Mouse (Mus musculus): ENCODE results near the gene Wdfy3. TPM values are rescaled to one million over a fixed set of nuclear protein-coding genes. Genes with fewer than 3 reads are reported as not detected.

Wdfy3 gene
- total RNA-seq, 2 experiments from 2014 or later, result 15.9 to 17.8 TPM

GRCm38 (mm10) chr5:101895717-101896645 lies 173.7 kb downstream of the Wdfy3 start:
- no peak for ATAC-seq (replicated peaks; ENCODE audit: low FRiP score, poor library complexity, severe bottlenecking)

- no peak for ATAC-seq (replicated peaks; ENCODE audit: low FRiP score, poor library complexity, severe bottlenecking)
Observed at GRCm38 (mm10) chr5:101895119-101895518, 174.6 kb downstream of the Wdfy3 start.

DNA sequence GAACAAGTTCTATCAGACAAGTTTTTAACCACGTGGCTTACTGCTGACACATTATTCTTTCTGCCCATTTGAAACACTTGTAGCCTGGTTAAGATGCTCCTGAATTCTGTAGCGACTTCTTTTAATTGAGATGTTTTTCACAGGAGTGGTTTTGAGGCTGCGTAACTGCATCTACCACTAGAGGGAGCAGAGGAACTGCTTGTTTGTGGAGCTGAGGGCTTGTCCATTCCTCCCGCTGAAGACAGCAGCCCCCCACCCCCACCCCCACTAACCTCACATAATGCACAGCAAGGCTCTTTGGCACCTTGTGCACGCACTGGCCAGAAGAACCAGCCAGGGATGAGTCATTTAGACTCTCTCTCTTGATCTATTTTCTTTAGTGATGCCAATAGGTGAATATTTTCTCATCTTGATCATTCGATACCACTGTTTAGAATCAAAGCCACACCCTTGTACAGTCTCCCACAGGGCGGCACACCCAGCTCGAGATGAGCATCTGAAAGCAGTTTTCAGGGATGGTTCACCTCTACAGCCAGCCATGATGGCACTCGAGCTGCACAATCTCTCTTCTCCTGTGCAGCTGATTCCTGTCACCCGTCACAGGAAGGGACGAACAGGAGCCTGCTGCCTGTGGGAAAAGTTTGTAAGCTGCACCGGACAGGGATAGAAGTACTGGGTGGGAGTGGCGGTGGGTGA lies 175.8 kb downstream of the Wdfy3 start:
- no peak for ATAC-seq (replicated peaks; ENCODE audit: low FRiP score, poor library complexity, severe bottlenecking)

GRCm38 (mm10) chr5:101891694-101892416 lies 177.9 kb downstream of the Wdfy3 start:
- no peak for ATAC-seq (replicated peaks; ENCODE audit: low FRiP score, poor library complexity, severe bottlenecking)

DNA sequence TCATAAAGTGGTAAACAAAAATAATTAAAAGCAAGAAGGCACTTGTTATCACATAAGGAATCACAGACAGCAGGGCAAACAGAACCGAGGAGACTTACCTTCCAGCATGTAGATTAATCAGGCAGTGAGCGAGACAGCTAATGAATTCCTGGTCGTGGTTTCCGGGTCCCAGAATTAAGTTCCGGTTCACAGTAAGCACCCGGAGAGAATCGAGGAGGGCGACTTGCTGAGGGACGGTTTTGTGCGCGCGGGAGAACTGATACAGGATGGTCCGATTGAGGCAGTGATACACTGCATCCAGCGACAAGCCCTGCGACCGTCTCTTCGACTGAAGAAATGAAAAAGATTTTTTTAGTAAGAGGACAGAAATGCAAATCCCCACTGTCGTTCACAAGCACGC lies 181.7 kb downstream of the Wdfy3 start:
- no peak for ATAC-seq (replicated peaks; ENCODE audit: low FRiP score, poor library complexity, severe bottlenecking)

- no peak for ATAC-seq (replicated peaks; ENCODE audit: low FRiP score, poor library complexity, severe bottlenecking)
Observed at GRCm38 (mm10) chr5:101885039-101885438, 184.7 kb downstream of the Wdfy3 start.

GRCm38 (mm10) chr5:101882191-101882590 lies 187.5 kb downstream of the Wdfy3 start:
- ATAC-seq (replicated peaks; ENCODE audit: low FRiP score, poor library complexity, severe bottlenecking), result no peak

DNA sequence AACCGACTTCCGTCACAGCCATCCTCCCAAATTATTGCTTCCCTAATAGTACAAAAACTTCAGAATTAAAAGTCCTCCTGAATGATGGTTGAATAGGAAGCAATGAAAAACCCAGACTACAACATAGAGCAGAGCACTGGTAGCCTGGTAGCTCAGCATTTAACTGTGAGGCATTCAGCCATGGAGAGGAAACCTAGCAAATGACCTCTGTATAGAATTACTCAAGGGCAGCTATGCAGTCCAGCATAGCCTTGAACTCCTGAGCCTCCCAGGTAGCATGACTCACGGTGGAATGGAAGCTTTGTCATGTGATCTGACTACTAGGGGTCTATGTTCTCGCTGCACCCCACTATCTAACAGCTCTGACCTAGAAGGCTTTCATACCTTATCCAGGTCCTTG lies 189.8 kb downstream of the Wdfy3 start:
- no peak for ATAC-seq (replicated peaks; ENCODE audit: low FRiP score, poor library complexity, severe bottlenecking)

- ATAC-seq (replicated peaks; ENCODE audit: low FRiP score, poor library complexity, severe bottlenecking), result no peak
Observed at GRCm38 (mm10) chr5:101878403-101878802, 191.3 kb downstream of the Wdfy3 start.

GRCm38 (mm10) chr5:101876185-101876584 lies 193.5 kb downstream of the Wdfy3 start:
- no peak for ATAC-seq (replicated peaks; ENCODE audit: low FRiP score, poor library complexity, severe bottlenecking)

GRCm38 (mm10) chr5:101866722-101867121 lies 203.0 kb downstream of the Wdfy3 start:
- ATAC-seq (replicated peaks; ENCODE audit: low FRiP score, poor library complexity, severe bottlenecking), result no peak

DNA sequence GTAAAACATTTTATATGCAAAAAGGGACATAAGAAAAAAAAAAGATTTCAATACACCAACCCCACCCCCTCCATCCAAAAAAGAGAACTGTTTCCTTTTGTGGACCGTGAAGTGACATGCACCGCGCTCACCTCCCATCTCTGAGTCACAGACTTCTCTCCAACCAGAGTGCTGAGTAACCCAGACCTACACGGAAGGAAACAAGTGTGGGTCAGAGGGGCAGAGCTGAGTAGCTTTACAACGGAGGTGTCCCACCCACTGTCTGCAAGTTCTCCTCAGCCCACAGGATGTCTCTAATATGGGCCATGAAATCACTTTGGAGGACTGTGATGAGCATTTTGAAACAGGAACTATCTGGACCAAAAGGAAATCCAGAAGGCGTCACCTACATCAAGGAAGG lies 205.8 kb downstream of the Wdfy3 start:
- ATAC-seq (replicated peaks; ENCODE audit: low FRiP score, poor library complexity, severe bottlenecking), result no peak

- ATAC-seq (replicated peaks; ENCODE audit: low FRiP score, poor library complexity, severe bottlenecking), result no peak
Observed at GRCm38 (mm10) chr5:101862651-101863050, 207.1 kb downstream of the Wdfy3 start.

- no peak for ATAC-seq (replicated peaks; ENCODE audit: low FRiP score, poor library complexity, severe bottlenecking)
Observed at GRCm38 (mm10) chr5:101861786-101862571, 207.7 kb downstream of the Wdfy3 start.

DNA sequence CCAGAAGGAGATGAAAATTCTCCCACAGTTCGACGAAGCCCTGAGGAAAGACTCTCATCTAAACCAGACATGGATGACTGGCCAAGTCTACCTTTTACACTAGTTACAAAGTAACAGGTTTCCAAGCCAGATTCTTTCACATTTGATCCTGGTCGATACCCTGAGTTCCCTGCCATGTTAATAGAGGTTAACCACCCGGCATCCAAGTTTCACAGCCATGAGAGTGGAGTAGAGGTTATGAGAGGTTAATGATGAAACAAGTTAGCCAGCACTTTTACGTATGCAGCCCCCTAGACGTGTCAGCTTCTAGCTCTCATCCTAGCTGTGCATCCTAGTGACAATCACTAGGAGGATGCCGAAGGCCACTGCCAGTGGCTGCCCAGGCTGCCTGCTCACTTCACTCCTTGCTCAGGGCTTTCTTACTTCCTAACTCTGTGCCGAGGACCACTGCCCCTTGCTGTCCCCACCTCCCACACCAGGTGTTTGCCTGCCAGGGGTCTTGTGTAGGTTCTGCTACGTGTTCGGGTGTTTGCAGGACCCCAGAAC lies 210.8 kb downstream of the Wdfy3 start:
- ATAC-seq (replicated peaks; ENCODE audit: low FRiP score, poor library complexity, severe bottlenecking), result no peak

DNA sequence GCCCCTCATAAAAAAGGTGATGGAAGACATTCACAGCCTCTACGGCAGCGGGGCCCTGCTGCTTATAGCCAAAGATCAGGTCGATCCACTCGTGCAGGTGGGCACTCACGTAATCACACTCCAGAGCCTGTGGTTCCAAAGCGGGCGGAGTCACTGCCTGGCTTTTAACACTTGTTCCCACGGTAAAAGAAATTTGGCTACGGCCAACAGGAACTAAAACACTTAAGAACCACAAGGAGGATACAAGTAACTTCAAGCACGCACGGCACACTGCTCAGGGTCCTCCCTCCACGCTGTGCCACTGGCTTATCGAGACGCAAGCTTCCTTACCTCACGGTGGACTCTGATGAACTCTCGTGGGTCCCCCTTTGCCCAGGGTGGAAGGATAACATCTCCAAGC lies 214.2 kb downstream of the Wdfy3 start:
- ATAC-seq (replicated peaks; ENCODE audit: low FRiP score, poor library complexity, severe bottlenecking), result no peak

GRCm38 (mm10) chr5:101854667-101855066 lies 215.1 kb downstream of the Wdfy3 start:
- ATAC-seq (replicated peaks; ENCODE audit: low FRiP score, poor library complexity, severe bottlenecking), result no peak

- no peak for ATAC-seq (replicated peaks; ENCODE audit: low FRiP score, poor library complexity, severe bottlenecking)
Observed at GRCm38 (mm10) chr5:101854100-101854499, 215.6 kb downstream of the Wdfy3 start.

DNA sequence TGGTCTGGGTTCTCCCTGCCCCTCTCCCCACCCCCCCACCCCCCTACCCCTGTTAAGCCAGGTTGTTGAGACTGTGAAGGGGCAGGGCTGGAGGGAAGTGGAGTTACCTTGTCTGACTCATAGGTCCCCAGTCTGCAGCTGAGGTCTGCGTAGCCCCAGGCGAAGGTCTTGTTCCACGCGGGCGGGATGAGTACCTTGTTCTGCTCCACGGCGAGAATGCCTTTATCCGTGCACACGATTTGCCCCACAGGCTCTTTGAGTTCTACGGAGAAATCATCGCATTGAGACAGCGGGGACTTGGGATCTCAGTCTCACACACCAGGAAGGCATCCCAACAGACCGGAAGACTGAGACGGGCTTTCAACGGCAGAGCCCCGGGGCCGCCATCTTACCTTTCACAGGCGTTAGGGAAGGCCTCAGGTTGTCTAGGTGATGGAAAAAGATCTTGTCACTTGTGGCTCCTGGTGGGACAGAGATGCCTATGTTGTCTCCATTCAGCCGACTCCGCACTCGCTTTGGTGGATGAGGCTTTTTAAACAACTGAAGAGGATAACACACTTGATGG lies 217.5 kb downstream of the Wdfy3 start:
- no peak for ATAC-seq (replicated peaks; ENCODE audit: low FRiP score, poor library complexity, severe bottlenecking)
